Mouse (Mus musculus) adipocyte (in vitro differentiated cells): ENCODE measurements at regions not wholly inside any gene's neighbourhood (a gene's known extent, or its start where the extent isn't known, plus 50 kb on each side); places are given as distances from the start of the nearest gene placed in this dataset.

ENCODE experiments used
- DNase-seq: peaks from one replicate; pipeline ENCODE4 v3.0.0-alpha.2; 2016; ENCODE audit warnings: low spot score

DNA sequence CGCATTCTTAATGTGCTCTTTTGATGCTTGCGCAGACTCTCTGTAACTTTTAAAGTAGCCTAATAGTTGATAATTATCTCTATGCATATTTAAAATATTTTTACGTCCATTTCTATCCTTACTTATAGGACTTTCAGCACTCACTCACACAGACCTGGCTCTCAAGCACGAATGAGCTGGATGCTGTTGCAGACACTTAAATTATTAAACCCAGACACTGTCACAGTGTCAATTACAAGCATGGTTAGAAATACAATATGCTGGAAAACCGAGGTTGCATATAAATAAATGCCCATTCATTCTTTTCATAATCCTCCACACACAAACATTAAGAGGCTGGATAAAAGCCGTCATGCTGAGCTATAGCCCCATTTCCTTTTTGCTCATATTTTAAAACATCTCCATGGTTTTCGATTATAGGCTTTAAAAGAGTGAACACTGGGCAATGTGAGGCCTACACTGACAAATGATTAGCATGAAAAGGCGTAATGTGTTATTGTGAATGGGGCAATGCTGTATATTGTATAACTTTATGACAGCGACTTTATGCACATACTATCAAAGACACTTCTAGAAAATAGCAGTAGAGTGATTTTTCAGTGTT lies 566.3 kb downstream of the Pdha2 start:
- no peak for DNase-seq

GRCm38 (mm10) chr3:140619885-140620284 lies 592.3 kb downstream of the Pdha2 start:
- no peak for DNase-seq
